Mouse (Mus musculus): Measurements from ENCODE around the gene Arid2. TPM values are rescaled to one million over a fixed set of nuclear protein-coding genes. Genes with fewer than 3 reads are reported as not detected.

Arid2 gene
- polyA plus RNA-seq, 1 experiment from 2014 or later = 25.9 TPM

- ATAC-seq (ENCODE audit: insufficient number of reproducible peaks, insufficient read depth, low FRiP score, low TSS enrichment, low read depth) = peak; percentile 82
- Histone ChIP-seq H3K9ac (peak overlapping the region; percentile 99), H3K4me1 (peaks cover 30% of the 10 kb centered on the region), H3K27ac (peak overlapping the region; percentile 100), H3K27me3 (no peaks in the 10 kb centered on the region), H3K36me3 (no peaks in the 10 kb centered on the region), H3K4me3 (peak overlapping the region; percentile 87), H3K9me3 (no peaks in the 10 kb centered on the region), H3K4me2 (peak overlapping the region; percentile 87)
- WGBS = under 1% methylated on average over 72 of the region's 72 CpGs
Observed at GRCm38 (mm10) chr15:96286015-96286934, 1.0 kb upstream of the Arid2 start.

GRCm38 (mm10) chr15:96286935-96287292 lies 404 bp upstream of the Arid2 start:
- WGBS = 0% methylated on average over 20 of the region's 63 CpGs
- peak overlapping the region; percentile 99 for H3K9ac ChIP-seq
- H3K27ac ChIP-seq = peak overlapping the region; percentile 100
- 0 out of 2 replicates have a peak, but pooled peaks cover 3% of the 10 kb centered on the region for H3K36me3 ChIP-seq
- H3K4me2 ChIP-seq = peak overlapping the region; percentile 87
- ATAC-seq (ENCODE audit: insufficient number of reproducible peaks, insufficient read depth, low FRiP score, low TSS enrichment, low read depth) = peak; percentile 40
- H3K4me1 ChIP-seq = peaks cover 30% of the 10 kb centered on the region
- H3K9me3 ChIP-seq = no peaks in the 10 kb centered on the region
- H3K4me3 ChIP-seq = peak overlapping the region; percentile 87
- H3K27me3 ChIP-seq = no peaks in the 10 kb centered on the region

- Histone ChIP-seq H3K27ac (peak overlapping the region; percentile 100), H3K9ac (peak overlapping the region; percentile 99), H3K27me3 (no peaks in the 10 kb centered on the region), H3K4me2 (peak overlapping the region; percentile 87), H3K36me3 (0 out of 2 replicates have a peak, but pooled peaks cover 3% of the 10 kb centered on the region), H3K9me3 (no peaks in the 10 kb centered on the region), H3K4me1 (peaks cover 18% of the 10 kb centered on the region), H3K4me3 (peak overlapping the region; percentile 87)
- ATAC-seq (ENCODE audit: insufficient number of reproducible peaks, insufficient read depth, low FRiP score, low TSS enrichment, low read depth) = no peak
- WGBS = 0% methylated on average over 83 of the region's 97 CpGs
Observed at GRCm38 (mm10) chr15:96287976-96288835, 888 bp downstream of the Arid2 start.

DNA sequence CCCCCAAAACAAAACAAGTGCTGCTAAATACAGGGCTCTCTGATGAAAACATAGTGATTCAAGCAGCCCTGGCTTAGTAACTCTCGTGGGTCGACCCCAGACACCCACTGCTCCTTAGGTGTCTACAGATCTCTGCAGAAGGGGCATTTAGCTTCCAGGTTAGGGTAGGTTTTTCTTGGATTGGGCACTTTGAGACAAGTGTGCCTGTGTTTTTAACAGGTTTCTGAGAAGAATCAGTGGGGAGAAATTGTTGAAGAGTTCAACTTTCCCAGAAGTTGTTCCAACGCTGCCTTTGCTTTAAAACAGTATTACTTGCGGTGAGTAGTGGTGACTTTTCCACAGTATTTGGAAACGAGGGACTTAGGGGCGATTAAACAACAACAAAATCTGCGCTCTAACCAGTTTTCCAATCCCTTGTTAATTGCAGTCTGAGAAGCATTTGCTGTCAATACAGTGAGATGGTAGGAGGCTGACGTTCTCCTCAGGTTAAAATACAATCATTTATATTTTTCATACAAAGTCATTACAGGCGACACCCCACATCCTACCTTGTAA lies 1.6 kb downstream of the Arid2 start:
- WGBS = 3% methylated on average over 9 of the region's 9 CpGs
- peaks cover 12% of the 10 kb centered on the region for H3K4me1 ChIP-seq
- peak overlapping the region; percentile 87 for H3K4me3 ChIP-seq
- peak overlapping the region; percentile 87 for H3K4me2 ChIP-seq
- 0 out of 2 replicates have a peak, but pooled peaks cover 3% of the 10 kb centered on the region for H3K36me3 ChIP-seq
- peak overlapping the region; percentile 100 for H3K27ac ChIP-seq
- peak overlapping the region; percentile 99 for H3K9ac ChIP-seq
- no peaks in the 10 kb centered on the region for H3K9me3 ChIP-seq
- H3K27me3 ChIP-seq = no peaks in the 10 kb centered on the region
- no peak for ATAC-seq (ENCODE audit: insufficient number of reproducible peaks, insufficient read depth, low FRiP score, low TSS enrichment, low read depth)

GRCm38 (mm10) chr15:96290001-96290400 lies 2.7 kb downstream of the Arid2 start:
- WGBS = 48% methylated on average over 1 of the region's 1 CpGs
- Histone ChIP-seq H3K27me3 (no peaks in the 10 kb centered on the region), H3K4me2 (peak overlapping the region; percentile 47), H3K9me3 (no peaks in the 10 kb centered on the region), H3K9ac (no peak overlapping the region), H3K27ac (no peak overlapping the region), H3K4me1 (peaks cover 9% of the 10 kb centered on the region), H3K36me3 (0 out of 2 replicates have a peak, but pooled peaks cover 3% of the 10 kb centered on the region), H3K4me3 (no peak overlapping the region)
- no peak for ATAC-seq (ENCODE audit: insufficient number of reproducible peaks, insufficient read depth, low FRiP score, low TSS enrichment, low read depth)

DNA sequence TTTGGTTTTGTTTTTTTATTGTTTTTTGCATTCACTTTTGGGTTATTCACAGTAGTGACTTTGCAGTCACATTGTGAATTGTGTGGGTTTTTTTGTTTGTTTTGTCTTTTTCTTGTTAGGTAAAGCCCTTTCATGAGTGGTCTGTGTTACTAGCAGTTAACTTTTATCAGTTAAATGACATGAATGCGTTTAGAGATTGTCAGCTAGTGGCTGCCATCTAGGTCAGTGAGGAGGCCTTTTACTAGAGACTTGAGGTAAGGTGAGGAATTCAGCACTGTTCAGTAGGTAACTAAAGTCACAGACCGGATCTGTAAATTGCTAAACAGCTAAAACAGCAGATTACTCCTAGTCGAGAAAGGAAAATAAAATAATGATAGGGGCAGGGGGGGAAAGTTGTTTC lies 6.1 kb downstream of the Arid2 start:
- Histone ChIP-seq H3K27me3 (no peaks in the 10 kb centered on the region), H3K4me1 (peaks cover 14% of the 10 kb centered on the region), H3K36me3 (0 out of 2 replicates have a peak, but pooled peaks cover 3% of the 10 kb centered on the region), H3K27ac (no peak overlapping the region), H3K9ac (no peak overlapping the region), H3K9me3 (no peaks in the 10 kb centered on the region), H3K4me3 (no peak overlapping the region), H3K4me2 (no peak overlapping the region)
- ATAC-seq (ENCODE audit: insufficient number of reproducible peaks, insufficient read depth, low FRiP score, low TSS enrichment, low read depth) = no peak
- WGBS = 75% methylated on average over 3 of the region's 3 CpGs

DNA sequence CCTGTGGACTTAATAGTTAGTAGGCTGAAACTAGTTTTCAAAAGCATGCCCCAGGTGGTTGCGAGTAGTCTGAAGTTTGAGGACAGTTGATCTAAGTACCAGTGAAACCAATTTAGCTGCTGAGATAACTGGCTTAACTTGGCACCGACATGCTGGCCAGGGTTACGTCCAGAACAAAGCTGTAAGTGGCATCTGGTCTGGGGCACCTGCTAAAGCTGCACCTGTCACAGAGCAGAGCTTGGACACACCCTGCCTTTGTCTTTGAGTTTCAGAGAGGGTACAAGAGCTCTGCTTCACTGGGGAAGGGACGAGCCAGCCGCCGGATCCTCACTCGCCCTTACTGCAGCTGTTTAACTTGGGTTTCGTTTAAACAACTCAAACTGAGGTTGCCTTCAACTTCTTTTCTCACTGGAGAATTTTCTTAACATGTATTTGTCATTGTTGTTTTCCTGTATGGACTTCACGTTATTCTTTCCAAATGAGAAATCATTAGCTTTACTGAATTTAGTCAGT lies 9.8 kb downstream of the Arid2 start:
- WGBS = 82% methylated on average over 9 of the region's 9 CpGs
- H3K36me3 ChIP-seq = peaks cover 6% of the 10 kb centered on the region; the same call in 1 of the 2 replicates

DNA sequence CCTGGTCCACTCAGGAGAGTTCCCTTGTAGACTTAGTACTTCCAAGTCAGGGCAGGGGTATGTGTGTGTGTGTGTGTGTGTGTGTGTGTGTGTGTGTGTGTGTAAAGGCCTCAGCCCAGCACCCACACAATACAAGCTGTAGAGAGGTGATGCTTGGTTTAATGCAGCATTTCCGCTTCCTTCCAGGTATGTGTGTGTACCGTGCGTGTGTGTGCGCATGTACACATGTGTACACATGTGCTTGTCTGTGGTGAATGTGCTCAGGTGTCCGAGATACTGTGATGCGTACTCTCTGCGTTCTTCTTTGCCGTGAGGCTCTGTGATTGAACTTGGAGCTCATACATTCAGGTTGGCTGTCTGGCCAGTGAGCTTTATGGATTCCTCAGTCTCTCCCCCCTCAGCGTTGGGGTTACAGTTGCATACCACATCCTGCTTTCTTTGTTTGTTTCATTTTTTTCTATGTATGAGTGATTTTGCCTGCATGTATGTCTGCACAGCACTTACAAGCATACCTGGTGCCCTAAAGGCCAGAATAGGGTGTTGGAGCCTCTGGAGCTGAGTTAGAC lies 10.4 kb downstream of the Arid2 start:
- Histone ChIP-seq H3K4me3 (no peak overlapping the region), H3K4me1 (0 out of 2 replicates have a peak, but pooled peaks cover 5% of the 10 kb centered on the region), H3K36me3 (peaks cover 12% of the 10 kb centered on the region), H3K9ac (no peak overlapping the region), H3K27ac (0 out of 2 replicates have a peak overlapping the region, but pooled peaks have one; percentile 28), H3K27me3 (no peaks in the 10 kb centered on the region), H3K9me3 (no peaks in the 10 kb centered on the region), H3K4me2 (no peak overlapping the region)
- 95% methylated on average over 9 of the region's 9 CpGs for WGBS
- ATAC-seq (ENCODE audit: insufficient number of reproducible peaks, insufficient read depth, low FRiP score, low TSS enrichment, low read depth) = no peak

More for the DNA sequence above, 9.8 kb downstream of the Arid2 start:
- Histone ChIP-seq H3K9ac (no peak overlapping the region), H3K27ac (no peak overlapping the region), H3K4me1 (0 out of 2 replicates have a peak, but pooled peaks cover 5% of the 10 kb centered on the region), H3K27me3 (no peaks in the 10 kb centered on the region), H3K4me3 (no peak overlapping the region), H3K9me3 (no peaks in the 10 kb centered on the region), H3K4me2 (no peak overlapping the region)
- ATAC-seq (ENCODE audit: insufficient number of reproducible peaks, insufficient read depth, low FRiP score, low TSS enrichment, low read depth) = no peak

GRCm38 (mm10) chr15:96309310-96309709 lies 22.0 kb downstream of the Arid2 start:
- no peaks in the 10 kb centered on the region for H3K4me1 ChIP-seq
- WGBS = 66% methylated on average over 6 of the region's 6 CpGs

DNA sequence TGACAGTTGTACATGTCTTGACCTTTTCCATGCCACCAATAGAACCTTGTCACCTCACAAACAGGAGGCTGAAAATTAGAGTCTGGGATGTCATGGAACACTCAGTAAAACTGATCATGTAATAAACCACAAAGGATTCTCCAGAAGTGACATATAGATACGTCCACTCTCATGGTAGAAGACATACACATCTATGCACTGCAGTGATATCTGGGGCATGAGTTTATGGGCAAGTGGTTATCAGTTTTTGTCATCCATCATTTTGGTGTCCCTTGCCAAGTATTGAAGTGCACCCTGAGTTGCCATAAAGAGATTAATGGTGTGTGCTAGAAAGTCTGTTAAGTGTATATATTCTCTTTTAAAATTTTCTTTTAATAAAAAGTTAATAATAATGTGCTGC lies 25.6 kb downstream of the Arid2 start:
- ATAC-seq (ENCODE audit: insufficient number of reproducible peaks, insufficient read depth, low FRiP score, low TSS enrichment, low read depth) = no peak
- no peak overlapping the region for H3K27ac ChIP-seq
- H3K9ac ChIP-seq = no peak overlapping the region

More at GRCm38 (mm10) chr15:96309310-96309709, 22.0 kb downstream of the Arid2 start:
- Histone ChIP-seq H3K27me3 (no peaks in the 10 kb centered on the region), H3K27ac (no peak overlapping the region), H3K4me3 (no peak overlapping the region), H3K4me2 (no peak overlapping the region), H3K36me3 (peaks cover 52% of the 10 kb centered on the region), H3K9me3 (no peaks in the 10 kb centered on the region), H3K9ac (no peak overlapping the region)
- ATAC-seq (ENCODE audit: insufficient number of reproducible peaks, insufficient read depth, low FRiP score, low TSS enrichment, low read depth) = no peak

More for the DNA sequence above, 25.6 kb downstream of the Arid2 start:
- Histone ChIP-seq H3K4me3 (no peak overlapping the region), H3K36me3 (peaks cover 31% of the 10 kb centered on the region), H3K4me2 (no peak overlapping the region), H3K9me3 (no peaks in the 10 kb centered on the region), H3K4me1 (no peaks in the 10 kb centered on the region), H3K27me3 (no peaks in the 10 kb centered on the region)
- WGBS = 91% methylated on average over 1 of the region's 1 CpGs

All from embryonic facial prominence, embryonic 13.5 days (tissue).